ENCODE assay signal across 25 mouse cellular contexts in the genomic region with DNA sequence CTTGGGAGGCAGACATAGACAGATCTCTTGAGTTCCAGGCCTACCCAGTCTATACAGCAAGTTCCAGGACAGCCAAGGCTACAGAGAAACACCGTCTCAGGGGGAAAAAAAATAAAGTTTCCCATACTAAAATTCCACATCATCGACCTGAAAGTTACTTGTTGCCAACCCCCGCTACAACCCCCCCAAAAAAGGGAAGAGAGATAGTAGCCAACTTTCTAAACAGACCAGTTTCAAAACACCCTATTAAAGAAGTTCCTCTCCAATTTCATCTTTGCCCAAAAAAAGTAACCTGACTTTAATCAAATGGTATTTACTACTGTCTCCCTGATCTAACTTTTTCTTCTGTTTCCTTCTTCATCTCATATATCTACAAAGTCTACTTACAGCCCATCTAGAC.
"Had no signal": no experiment of that assay in that cellular context is flagged by ENCODE, and none has a peak within 500 bp of the region (broad histone marks: within the 10 kb centered on the region; RNA-seq: fewer than 3 reads in every experiment).

No protein-coding gene starts in this region.

- H3K9ac ChIP-seq: heart, embryonic 12.5 days; hindbrain, embryonic 12.5 days; hindbrain, embryonic 14.5 days; intestine, embryonic 15.5 days; limb, embryonic 12.5 days had no signal

- DNase-seq: gastrocnemius, postnatal 14 days; gastrocnemius, postnatal 36 days; heart, adult 18-20 months; heart, postnatal 10 days; heart, postnatal 4 days; kidney, adult 18-20 months; kidney, adult 8-10 months; kidney, postnatal 10 days; kidney, postnatal 25 days; kidney, postnatal 4 days; liver had no signal

- H3K36me3 ChIP-seq: hindbrain, embryonic 12.5 days had no signal

- H3K27me3 ChIP-seq: heart, embryonic 12.5 days; hindbrain, embryonic 12.5 days; intestine, embryonic 15.5 days; limb, embryonic 12.5 days had no signal

- H3K27ac ChIP-seq: heart, embryonic 10.5 days; hindbrain, embryonic 10.5 days; hindbrain, embryonic 12.5 days; hindbrain, embryonic 14.5 days; intestine, embryonic 15.5 days; layer of hippocampus, adult 2 months; left cerebral cortex, adult 2 months; limb, embryonic 10.5 days; limb, embryonic 12.5 days had no signal

- H3K4me3 ChIP-seq: heart, embryonic 10.5 days; heart, embryonic 12.5 days; hindbrain, embryonic 10.5 days; hindbrain, embryonic 12.5 days; intestine, embryonic 15.5 days; layer of hippocampus, adult 2 months; left cerebral cortex, adult 2 months; limb, embryonic 10.5 days; limb, embryonic 12.5 days had no signal

- H3K9me3 ChIP-seq: heart, embryonic 10.5 days; heart, embryonic 12.5 days; hindbrain, embryonic 10.5 days; hindbrain, embryonic 12.5 days; intestine, embryonic 15.5 days; limb, embryonic 10.5 days; limb, embryonic 12.5 days had no signal

- H3K4me2 ChIP-seq: heart, embryonic 12.5 days; hindbrain, embryonic 12.5 days; hindbrain, embryonic 14.5 days; intestine, embryonic 15.5 days; limb, embryonic 12.5 days; liver, embryonic 11.5 days had no signal

- H3K4me1 ChIP-seq: heart, embryonic 10.5 days; heart, embryonic 12.5 days; hindbrain, embryonic 10.5 days; hindbrain, embryonic 12.5 days; intestine, embryonic 15.5 days; limb, embryonic 10.5 days; limb, embryonic 12.5 days had no signal

- ATAC-seq: hindbrain, embryonic 16.5 days; inflammation-experienced regulatory T-cells, adult 6 months; intestine, embryonic 15.5 days; intestine, postnatal 0 days had no signal
